Mouse (Mus musculus) ES-Bruce4 (cell line): ENCODE measurements around the gene Otop1.

Experiments
- CTCF ChIP-seq: IDR thresholded peaks from one replicate; pipeline ENCODE4 v1.8.1; 2011; ENCODE audit warnings: low read depth, low read length
- EP300 ChIP-seq: IDR thresholded peaks from 2 replicates; pipeline ENCODE4 v1.6.1; 2011; ENCODE audit warnings: low read depth, low read length; ENCODE audit not compliant: insufficient read depth
- POLR2A ChIP-seq: IDR thresholded peaks from one replicate; pipeline ENCODE4 v1.8.1; 2011; ENCODE audit warnings: low read length; ENCODE audit not compliant: insufficient read depth

GRCm38 (mm10) chr5:38276451-38276850 lies 679 bp downstream of the Otop1 start:
- TF ChIP-seq CTCF (no peak), EP300 (no peak), POLR2A (no peak)
